Mouse (Mus musculus): ENCODE measurements around the gene Chl1. TPM values are rescaled to one million over a fixed set of nuclear protein-coding genes. Genes with fewer than 3 reads are reported as not detected.

Chl1 gene
- total and polyA plus RNA-seq, 2 experiments from 2014 or later = 3.2 TPM; not detected in 1

DNA sequence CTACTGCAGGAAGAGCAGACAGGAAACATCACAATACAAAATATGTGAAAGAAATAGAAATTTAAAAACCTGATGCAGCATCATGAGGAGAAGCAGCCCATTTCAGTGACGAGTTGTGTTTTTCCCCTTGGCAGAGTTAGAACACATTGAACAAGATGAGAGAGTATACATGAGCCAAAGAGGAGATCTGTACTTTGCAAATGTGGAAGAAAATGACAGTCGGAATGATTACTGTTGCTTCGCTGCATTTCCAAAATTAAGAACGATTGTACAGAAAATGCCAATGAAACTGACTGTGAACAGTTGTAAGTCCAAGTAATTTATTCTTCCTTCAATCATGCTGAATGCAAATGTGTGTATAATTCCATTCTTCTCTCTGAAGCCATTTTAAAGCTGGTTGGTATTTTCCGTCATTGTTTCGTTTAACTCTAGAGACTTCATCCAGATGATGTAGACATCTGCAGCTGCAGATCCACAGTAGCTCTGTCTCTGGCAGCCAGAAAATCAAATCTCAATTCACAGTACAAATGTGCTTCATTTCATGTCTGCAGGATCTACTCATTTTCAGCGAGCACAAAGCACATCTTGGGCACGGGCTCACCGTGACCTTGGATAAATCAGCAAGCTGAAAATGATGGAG is 155.4 kb downstream of the Chl1 start:
- H3K9ac ChIP-seq (replicated peaks; ENCODE audit: low read depth, low read length) = no peak overlapping the region
- H3K4me2 ChIP-seq (ENCODE audit: low read depth, low read length) = no peak overlapping the region
- no peak overlapping the region for H3K27ac ChIP-seq (ENCODE audit: low read depth)
- no peaks in the 10 kb centered on the region for H3K36me3 ChIP-seq (replicated peaks; ENCODE audit: control insufficient read depth, insufficient read depth, low read length)
- no peak for DNase-seq (ENCODE audit: low spot score)
- no peaks in the 10 kb centered on the region for H3K9me3 ChIP-seq (replicated peaks; ENCODE audit: control insufficient read depth, low read length)
- TF ChIP-seq CTCF (IDR thresholded peaks at IDR 0.05; ENCODE audit: low read depth) = no peak
- no peak for TF ChIP-seq EP300 (IDR thresholded peaks at IDR 0.05; ENCODE audit: low read depth)
- H3K4me3 ChIP-seq (ENCODE audit: low read depth, low read length) = no peak overlapping the region
- no peaks in the 10 kb centered on the region for H3K27me3 ChIP-seq (ENCODE audit: control insufficient read depth, insufficient read depth, low read length)
- ATAC-seq (ENCODE audit: insufficient read depth, low read depth) = no peak
- WGBS = 82% methylated on average over 9 of the region's 9 CpGs
- H3K4me1 ChIP-seq (ENCODE audit: control insufficient read depth, insufficient read depth) = no peaks in the 10 kb centered on the region

DNA sequence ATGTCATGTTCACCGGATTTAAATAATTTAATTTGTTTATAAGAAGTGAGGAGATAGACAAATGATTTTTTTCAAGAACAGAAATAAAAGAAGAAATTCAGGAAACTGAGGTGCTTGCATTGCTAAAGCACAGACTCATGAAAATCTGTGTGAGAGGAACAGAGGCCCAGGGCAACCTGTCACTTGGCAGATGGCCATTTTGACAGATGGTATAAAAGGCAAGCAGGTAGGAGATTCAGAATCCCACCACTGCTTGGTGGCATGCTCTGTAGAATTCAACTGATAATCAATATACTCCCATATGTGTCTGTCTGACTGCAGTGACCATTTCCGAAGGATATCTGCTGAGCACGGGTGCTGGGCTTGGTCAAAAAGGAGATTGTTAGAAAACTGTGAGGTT is 162.7 kb downstream of the Chl1 start:
- Histone ChIP-seq H3K4me2 (ENCODE audit: low read depth, low read length) (no peak overlapping the region), H3K9me3 (replicated peaks; ENCODE audit: control insufficient read depth, low read length) (no peaks in the 10 kb centered on the region), H3K27ac (ENCODE audit: low read depth) (no peak overlapping the region), H3K27me3 (ENCODE audit: control insufficient read depth, insufficient read depth, low read length) (no peaks in the 10 kb centered on the region), H3K36me3 (replicated peaks; ENCODE audit: control insufficient read depth, insufficient read depth, low read length) (no peaks in the 10 kb centered on the region), H3K4me3 (ENCODE audit: low read depth, low read length) (no peak overlapping the region), H3K9ac (replicated peaks; ENCODE audit: low read depth, low read length) (no peak overlapping the region), H3K4me1 (ENCODE audit: control insufficient read depth, insufficient read depth) (no peaks in the 10 kb centered on the region)
- ATAC-seq (ENCODE audit: insufficient read depth, low read depth) = no peak
- 89% methylated on average over 3 of the region's 3 CpGs for WGBS
- no peak for TF ChIP-seq EP300 (IDR thresholded peaks at IDR 0.05; ENCODE audit: low read depth)
- no peak for TF ChIP-seq CTCF (IDR thresholded peaks at IDR 0.05; ENCODE audit: low read depth)
- DNase-seq (ENCODE audit: low spot score) = no peak

GRCm38 (mm10) chr6:103674332-103674731 is 163.9 kb downstream of the Chl1 start:
- H3K27ac ChIP-seq (ENCODE audit: low read depth) = no peak overlapping the region
- no peak overlapping the region for H3K4me2 ChIP-seq (ENCODE audit: low read depth, low read length)
- H3K9me3 ChIP-seq (replicated peaks; ENCODE audit: control insufficient read depth, low read length) = no peaks in the 10 kb centered on the region
- TF ChIP-seq CTCF (IDR thresholded peaks at IDR 0.05; ENCODE audit: low read depth) (no peak), EP300 (IDR thresholded peaks at IDR 0.05; ENCODE audit: low read depth) (no peak)
- WGBS = 51% methylated on average over 6 of the region's 6 CpGs
- no peak for ATAC-seq (ENCODE audit: insufficient read depth, low read depth)
- DNase-seq (ENCODE audit: low spot score) = no peak
- no peaks in the 10 kb centered on the region for H3K36me3 ChIP-seq (replicated peaks; ENCODE audit: control insufficient read depth, insufficient read depth, low read length)
- H3K9ac ChIP-seq (replicated peaks; ENCODE audit: low read depth, low read length) = no peak overlapping the region
- H3K27me3 ChIP-seq (ENCODE audit: control insufficient read depth, insufficient read depth, low read length) = no peaks in the 10 kb centered on the region
- no peak overlapping the region for H3K4me3 ChIP-seq (ENCODE audit: low read depth, low read length)
- no peaks in the 10 kb centered on the region for H3K4me1 ChIP-seq (ENCODE audit: control insufficient read depth, insufficient read depth)

GRCm38 (mm10) chr6:103675145-103675544 is 164.8 kb downstream of the Chl1 start:
- no peak overlapping the region for H3K9ac ChIP-seq (replicated peaks; ENCODE audit: low read depth, low read length)
- ATAC-seq (ENCODE audit: insufficient read depth, low read depth) (no peak), DNase-seq (ENCODE audit: low spot score) (no peak)
- 92% methylated on average over 2 of the region's 2 CpGs for WGBS
- H3K27me3 ChIP-seq (ENCODE audit: control insufficient read depth, insufficient read depth, low read length) = no peaks in the 10 kb centered on the region
- H3K4me2 ChIP-seq (ENCODE audit: low read depth, low read length) = no peak overlapping the region
- H3K27ac ChIP-seq (ENCODE audit: low read depth) = no peak overlapping the region
- H3K4me3 ChIP-seq (ENCODE audit: low read depth, low read length) = no peak overlapping the region
- H3K9me3 ChIP-seq (replicated peaks; ENCODE audit: control insufficient read depth, low read length) = no peaks in the 10 kb centered on the region
- H3K36me3 ChIP-seq (replicated peaks; ENCODE audit: control insufficient read depth, insufficient read depth, low read length) = no peaks in the 10 kb centered on the region
- TF ChIP-seq EP300 (IDR thresholded peaks at IDR 0.05; ENCODE audit: low read depth) (no peak), CTCF (IDR thresholded peaks at IDR 0.05; ENCODE audit: low read depth) (no peak)
- no peaks in the 10 kb centered on the region for H3K4me1 ChIP-seq (ENCODE audit: control insufficient read depth, insufficient read depth)

DNA sequence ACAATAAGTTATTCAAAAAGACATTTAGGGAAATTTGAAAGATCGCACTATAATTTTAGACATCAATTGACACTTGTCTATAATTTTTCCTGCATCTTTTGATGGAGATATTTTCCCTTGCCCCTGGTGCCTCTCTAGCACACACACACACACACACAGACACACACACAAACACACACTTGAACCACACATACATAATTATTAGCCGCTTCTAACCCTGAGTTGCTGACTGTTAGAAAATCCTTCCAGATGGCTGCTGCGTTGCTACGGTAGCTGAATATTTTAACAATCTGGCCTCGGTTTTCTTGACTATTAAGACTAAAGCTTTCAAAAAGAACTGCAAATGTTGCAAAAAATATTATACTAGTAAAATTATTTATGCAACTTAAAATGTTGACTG is 166.3 kb downstream of the Chl1 start:
- H3K4me3 ChIP-seq (ENCODE audit: low read depth, low read length) = no peak overlapping the region
- ATAC-seq (ENCODE audit: insufficient read depth, low read depth) (no peak), DNase-seq (ENCODE audit: low spot score) (no peak)
- no peaks in the 10 kb centered on the region for H3K27me3 ChIP-seq (ENCODE audit: control insufficient read depth, insufficient read depth, low read length)
- no peak overlapping the region for H3K27ac ChIP-seq (ENCODE audit: low read depth)
- no peak overlapping the region for H3K9ac ChIP-seq (replicated peaks; ENCODE audit: low read depth, low read length)
- H3K4me1 ChIP-seq (ENCODE audit: control insufficient read depth, insufficient read depth) = no peaks in the 10 kb centered on the region
- no peak overlapping the region for H3K4me2 ChIP-seq (ENCODE audit: low read depth, low read length)
- TF ChIP-seq CTCF (IDR thresholded peaks at IDR 0.05; ENCODE audit: low read depth) (no peak), EP300 (IDR thresholded peaks at IDR 0.05; ENCODE audit: low read depth) (no peak)
- H3K9me3 ChIP-seq (replicated peaks; ENCODE audit: control insufficient read depth, low read length) = no peaks in the 10 kb centered on the region
- 80% methylated on average over 5 of the region's 5 CpGs for WGBS
- H3K36me3 ChIP-seq (replicated peaks; ENCODE audit: control insufficient read depth, insufficient read depth, low read length) = no peaks in the 10 kb centered on the region

DNA sequence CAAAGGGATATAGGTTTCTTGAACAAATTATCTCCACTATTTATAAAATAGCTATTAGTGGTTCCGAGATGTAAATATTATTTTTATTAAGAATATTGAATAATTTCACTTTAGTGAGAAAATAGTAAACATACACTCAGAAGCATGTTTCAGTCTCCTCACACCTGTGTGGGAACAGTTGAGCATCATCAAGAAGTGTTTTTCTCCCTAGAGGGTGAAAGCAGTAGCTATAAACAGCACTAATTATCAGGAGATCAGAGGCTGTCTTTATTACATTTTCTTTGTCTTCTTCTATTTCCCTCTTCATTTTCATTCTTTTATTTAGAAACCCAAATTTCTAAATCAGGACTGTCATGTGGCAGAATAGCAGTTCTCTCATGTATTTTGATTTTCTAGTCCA is 166.7 kb downstream of the Chl1 start:
- no peaks in the 10 kb centered on the region for H3K36me3 ChIP-seq (replicated peaks; ENCODE audit: control insufficient read depth, insufficient read depth, low read length)
- no peaks in the 10 kb centered on the region for H3K4me1 ChIP-seq (ENCODE audit: control insufficient read depth, insufficient read depth)
- 76% methylated on average over 1 of the region's 1 CpGs for WGBS
- no peaks in the 10 kb centered on the region for H3K27me3 ChIP-seq (ENCODE audit: control insufficient read depth, insufficient read depth, low read length)
- no peak overlapping the region for H3K4me3 ChIP-seq (ENCODE audit: low read depth, low read length)
- no peak for ATAC-seq (ENCODE audit: insufficient read depth, low read depth)
- TF ChIP-seq EP300 (IDR thresholded peaks at IDR 0.05; ENCODE audit: low read depth) (no peak), CTCF (IDR thresholded peaks at IDR 0.05; ENCODE audit: low read depth) (no peak)
- H3K4me2 ChIP-seq (ENCODE audit: low read depth, low read length) = no peak overlapping the region
- H3K9ac ChIP-seq (replicated peaks; ENCODE audit: low read depth, low read length) = no peak overlapping the region
- no peak for DNase-seq (ENCODE audit: low spot score)
- H3K9me3 ChIP-seq (replicated peaks; ENCODE audit: control insufficient read depth, low read length) = no peaks in the 10 kb centered on the region
- no peak overlapping the region for H3K27ac ChIP-seq (ENCODE audit: low read depth)
